Mouse (Mus musculus) liver, postnatal 0 days (tissue): Measurements from ENCODE around the gene Prrg4.

ENCODE experiments used
- CTCF ChIP-seq: sonication (generic); IDR thresholded peaks from 2 replicates; pipeline ENCODE4 v1.5.1; 2016; ENCODE audit warnings: antibody characterized with exemption, low read depth
- EP300 ChIP-seq: IDR thresholded peaks from 2 replicates; pipeline ENCODE4 v1.6.1; 2016; ENCODE audit warnings: antibody characterized with exemption, low read depth, mild to moderate bottlenecking

DNA sequence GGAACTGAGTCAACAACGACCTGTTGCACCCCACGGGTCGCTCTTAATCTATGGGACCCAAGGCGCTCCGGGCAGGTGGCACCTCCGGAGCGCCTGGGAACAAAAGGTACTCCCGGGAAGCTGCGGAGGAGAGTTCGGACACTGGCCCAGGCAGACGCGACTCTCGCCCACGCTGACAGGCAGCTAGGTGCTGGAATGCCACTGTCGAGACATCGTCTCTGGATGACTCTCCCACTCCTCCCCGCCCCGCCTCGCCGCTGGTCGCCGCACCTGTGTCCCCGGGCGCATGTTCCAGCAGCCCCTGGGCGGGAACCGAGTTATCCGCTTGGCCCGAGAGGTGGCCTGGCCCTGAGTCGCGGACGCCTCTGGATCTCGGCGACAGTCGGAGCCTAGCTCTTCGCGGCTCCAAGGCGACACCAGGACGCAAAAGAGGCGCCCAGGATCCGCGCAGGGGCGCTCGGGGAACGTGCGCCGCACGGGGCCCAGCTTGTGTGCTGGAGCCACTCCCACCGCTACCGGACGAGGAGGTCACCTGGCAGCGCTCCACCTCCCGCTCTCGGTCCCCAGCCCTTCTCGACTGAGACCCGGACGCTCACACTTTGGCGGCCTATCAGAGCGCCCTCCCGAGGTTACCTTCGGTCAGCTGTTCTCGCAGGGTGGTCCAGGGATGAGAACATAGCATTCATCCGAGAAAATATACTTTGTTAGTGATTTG, at the start of gene Prrg4:
- peak; percentile 51 for TF ChIP-seq CTCF
- no peak for TF ChIP-seq EP300
